Mouse (Mus musculus) ovary, postnatal 36 days (tissue): ENCODE measurements around the gene Tatdn3.
A peak's percentile ranks its signal among the peaks of the same experiment; 100 is the strongest.
"Not testable (repeated sequence)": the region's sequence is repeated elsewhere in the genome, so short reads cannot be mapped to it uniquely, and the experiment has no call there.

ENCODE experiments used
- DNase-seq: peaks from one replicate; pipeline ENCODE4 v3.0.0; 2022; ENCODE audit warnings: low spot score, mixed read lengths

Tatdn3 gene

DNA sequence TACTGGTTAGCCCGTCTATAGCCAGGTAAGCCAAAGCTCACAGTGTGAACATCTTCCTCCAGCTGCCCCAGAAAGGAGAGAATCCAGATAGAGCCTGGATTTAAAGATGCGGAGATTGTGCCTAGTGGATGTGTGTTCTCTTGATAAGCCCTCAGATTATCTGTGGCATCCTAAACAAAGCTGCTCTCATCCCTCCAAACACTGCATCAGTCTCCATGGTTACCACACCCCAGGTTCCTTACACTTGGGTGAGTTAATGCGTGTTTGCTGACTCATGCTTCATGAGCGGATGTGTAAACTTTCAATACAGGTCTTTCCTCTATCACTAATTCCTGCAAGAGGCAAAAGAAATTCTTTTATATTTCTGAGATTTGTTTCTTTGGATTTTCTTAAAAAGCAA is 27.1 kb downstream of the Tatdn3 start:
- no peak for DNase-seq

DNA sequence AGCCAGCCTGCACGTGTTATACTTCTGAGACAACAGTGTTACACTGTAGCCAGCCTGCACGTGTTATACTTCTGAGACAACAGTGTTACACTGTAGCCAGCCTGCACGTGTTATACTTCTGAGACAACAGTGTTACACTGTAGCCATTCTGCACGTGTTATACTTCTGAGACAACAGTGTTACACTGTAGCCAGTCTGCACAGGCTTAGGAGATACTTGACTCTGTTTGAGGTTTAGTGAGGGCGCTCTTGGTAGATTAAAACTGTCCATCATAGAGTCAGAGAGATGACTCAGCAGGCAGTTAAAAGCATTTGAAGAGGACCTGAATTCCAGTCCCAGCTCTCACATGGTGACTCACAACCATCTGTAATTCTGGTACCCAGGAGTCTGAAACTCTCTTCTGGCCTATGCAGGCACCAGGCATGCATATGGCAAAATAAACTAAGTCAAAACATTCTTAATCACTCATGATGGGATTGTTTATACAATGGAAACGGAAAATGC is 31.8 kb downstream of the Tatdn3 start:
- DNase-seq, result not testable (repeated sequence)

GRCm38 (mm10) chr1:191030182-191030581 is 32.5 kb downstream of the Tatdn3 start:
- no peak for DNase-seq

DNA sequence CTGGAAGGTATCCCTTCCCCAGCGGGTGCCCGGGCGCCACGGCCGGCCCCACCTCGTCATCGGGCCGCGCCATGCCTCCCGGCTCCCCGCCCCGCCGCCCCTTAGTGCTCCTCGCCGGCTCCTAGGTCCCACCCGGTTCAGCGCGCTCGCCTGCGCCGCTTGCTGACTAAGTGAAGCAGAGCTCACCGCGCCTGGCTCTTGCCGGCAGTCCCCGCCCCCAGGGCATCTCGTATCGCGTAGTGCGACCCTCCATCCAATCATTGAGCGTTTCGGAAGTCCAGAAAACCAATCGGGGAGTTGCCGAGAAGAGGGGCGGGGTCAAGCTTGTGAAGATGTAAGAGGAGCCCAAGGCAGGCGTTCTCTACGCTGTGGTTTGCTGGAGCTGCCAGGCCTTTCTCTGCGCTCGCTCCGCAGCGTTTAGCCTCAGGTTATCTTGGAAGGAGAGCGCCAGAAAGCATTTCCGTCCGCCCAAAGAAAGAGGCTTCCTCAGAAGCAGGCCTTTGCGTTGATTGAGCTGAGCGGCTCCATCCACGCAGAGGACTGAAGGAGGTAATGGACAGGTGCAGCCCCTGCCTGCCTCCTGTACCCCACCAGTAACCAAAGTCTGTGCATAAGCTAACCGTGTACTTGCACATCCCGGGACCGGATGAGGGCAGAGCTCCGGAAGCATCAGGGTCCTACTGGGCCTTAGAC is 36.6 kb downstream of the Tatdn3 start, which contains the start of gene Flvcr1:
Flvcr1 (minus strand) TSS at position 138 of the 693 bp plus-strand sequence.
- DNase-seq, result peak; percentile 98

GRCm38 (mm10) chr1:191025016-191026012 is 37.4 kb downstream of the Tatdn3 start:
- DNase-seq, result peak; percentile 6

- not testable (repeated sequence) for DNase-seq
Observed at GRCm38 (mm10) chr1:191023806-191024205, 38.9 kb downstream of the Tatdn3 start.

GRCm38 (mm10) chr1:191023140-191023539 is 39.6 kb downstream of the Tatdn3 start:
- no peak for DNase-seq

GRCm38 (mm10) chr1:191021016-191021415 is 41.7 kb downstream of the Tatdn3 start:
- DNase-seq, result no peak

DNA sequence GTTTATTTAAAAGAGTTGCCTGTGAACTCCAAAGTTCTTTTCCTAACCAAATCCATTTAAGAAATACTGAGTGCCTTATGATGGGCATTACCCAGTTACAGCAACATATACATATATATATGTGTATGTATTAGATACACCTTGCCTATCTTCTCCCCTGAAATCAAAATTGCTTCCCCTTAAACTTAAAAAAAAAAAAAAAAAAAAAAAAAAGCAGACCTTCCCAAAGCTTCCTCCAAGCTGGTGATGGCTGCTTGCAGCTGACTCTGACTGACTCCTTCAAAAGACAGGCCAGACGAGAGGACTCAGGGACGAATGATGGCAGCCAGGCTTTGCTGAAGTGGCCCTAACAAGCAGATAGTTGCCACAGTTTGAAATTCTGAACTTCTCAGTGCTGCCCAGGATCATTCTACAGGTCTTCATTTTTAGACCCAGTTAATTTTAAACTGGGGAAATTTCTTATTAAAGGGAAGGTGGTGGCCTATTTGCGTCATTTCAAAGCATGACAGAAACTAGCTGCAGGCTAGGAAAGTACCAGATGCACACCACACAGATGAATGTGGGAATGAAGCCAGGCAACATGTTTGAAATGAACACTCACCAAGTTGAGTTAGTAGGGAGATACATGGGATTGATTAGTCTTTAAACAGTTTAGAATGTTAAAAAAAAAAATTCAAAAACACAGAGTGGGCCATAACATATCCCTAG is 42.4 kb downstream of the Tatdn3 start:
- DNase-seq, result no peak

- no peak for DNase-seq
Observed at GRCm38 (mm10) chr1:191019803-191020202, 42.9 kb downstream of the Tatdn3 start.

DNA sequence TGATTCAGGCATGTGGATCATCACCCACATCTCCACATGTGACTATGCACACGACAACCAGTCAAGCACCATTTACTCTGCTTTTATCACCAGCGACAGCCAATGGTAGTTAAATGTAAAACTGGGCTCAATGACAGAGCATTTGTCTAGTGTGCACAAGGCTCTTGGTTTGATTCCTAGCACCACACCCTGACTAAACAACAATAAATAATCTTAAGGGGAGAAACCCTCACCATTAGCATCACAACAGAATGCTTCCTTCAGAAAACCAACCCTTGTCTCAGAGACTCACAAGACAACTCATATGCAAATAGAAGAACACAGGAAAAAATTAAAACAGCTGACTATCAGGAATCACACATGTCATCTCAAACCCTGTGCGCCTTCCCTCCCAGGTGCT is 48.5 kb downstream of the Tatdn3 start:
- no peak for DNase-seq

DNA sequence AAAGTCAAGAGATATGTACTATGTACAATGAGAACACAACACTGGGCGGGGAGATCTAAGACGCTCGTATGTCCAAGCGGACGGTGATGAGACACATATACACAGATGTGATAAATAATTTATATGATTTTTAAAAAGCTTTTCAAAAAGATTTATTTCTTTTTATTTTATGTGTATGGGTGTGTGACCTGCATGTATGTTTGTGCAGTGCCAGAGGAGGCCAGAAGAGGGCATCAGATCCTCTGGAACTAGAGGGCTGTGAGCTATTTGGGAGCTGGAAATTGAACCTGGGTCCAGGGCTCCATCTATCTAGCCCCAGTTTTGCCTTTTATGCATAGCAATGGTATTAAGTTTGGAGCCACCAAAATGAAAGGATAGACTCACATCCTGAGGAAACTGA is 54.0 kb downstream of the Tatdn3 start:
- DNase-seq, result no peak

GRCm38 (mm10) chr1:191002201-191002600 is 60.5 kb downstream of the Tatdn3 start:
- DNase-seq, result no peak

DNA sequence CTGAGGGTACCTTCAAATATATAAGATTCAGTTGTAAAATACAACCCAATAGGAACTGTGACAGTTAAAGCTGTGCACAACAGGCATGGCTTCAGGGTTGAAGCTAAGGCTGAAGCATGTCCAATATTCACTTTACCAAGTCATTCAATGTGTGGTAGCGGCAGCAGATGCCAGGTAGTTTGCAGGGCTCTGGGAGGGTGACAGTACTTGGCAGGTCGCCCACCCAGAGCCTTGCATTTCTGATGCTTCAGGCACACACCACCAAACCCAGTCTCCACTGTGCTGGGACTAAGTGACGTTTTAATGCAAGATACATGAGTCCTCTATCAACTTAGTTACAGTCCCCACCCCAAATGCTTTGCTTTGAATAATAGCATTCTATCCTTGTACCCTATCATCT is 62.0 kb downstream of the Tatdn3 start:
- DNase-seq, result no peak

DNA sequence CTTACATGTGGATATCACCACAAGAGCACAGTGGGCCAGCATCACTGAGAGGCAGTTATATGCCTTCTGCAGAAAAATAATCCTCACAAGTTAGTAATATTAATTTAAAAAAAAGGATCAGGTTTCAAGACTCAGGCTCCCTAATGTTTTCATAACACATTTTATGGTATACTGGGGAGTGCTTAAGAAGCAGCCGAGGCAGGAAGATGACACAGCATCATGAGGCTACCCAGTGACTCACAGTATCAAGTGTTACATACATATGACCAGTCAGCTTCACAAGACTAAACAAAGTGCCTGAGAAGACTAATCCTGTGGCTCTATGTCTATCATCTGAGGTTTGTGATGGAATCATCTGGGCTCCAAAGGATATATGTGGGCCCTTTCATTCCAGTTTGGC is 64.7 kb downstream of the Tatdn3 start:
- no peak for DNase-seq

- no peak for DNase-seq
Observed at GRCm38 (mm10) chr1:190996346-190996877, 66.3 kb downstream of the Tatdn3 start.
